8 mouse cellular contexts compared by ENCODE assay signal in the genomic region with DNA sequence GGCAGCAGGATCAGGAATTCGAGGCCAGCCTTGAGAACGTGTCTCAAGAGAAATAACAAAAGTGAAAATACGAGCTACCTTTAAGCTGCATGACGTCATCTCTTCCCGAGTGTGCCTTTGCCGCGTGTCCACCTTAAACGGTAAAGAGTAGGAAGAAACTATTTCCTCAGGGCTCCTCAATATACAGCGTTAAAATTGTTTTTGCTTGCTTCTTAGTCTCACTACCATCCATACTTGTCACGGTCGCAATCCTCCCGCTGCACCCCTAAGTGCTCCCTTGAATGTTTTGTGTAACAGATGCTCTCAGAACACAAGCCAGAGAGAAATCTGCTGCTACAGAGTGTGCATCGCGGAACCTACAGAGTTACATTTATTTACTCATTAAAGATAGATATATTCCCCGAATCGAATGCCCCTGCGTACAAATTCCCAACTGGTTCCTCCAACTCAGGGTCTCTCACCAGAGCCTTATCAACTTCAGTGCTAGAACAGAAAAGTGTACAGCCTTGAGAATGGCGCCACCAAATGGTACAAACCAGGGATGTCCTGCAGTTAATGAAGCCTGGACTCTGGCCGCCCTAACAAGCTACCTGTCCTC. TPM values are rescaled to one million over a fixed set of nuclear protein-coding genes. Genes with fewer than 3 reads are reported as not detected.
DNase-seq lines count a peak whose midpoint lies in the region; ATAC-seq and TF ChIP-seq lines count a peak whose summit lies in the region.

No protein-coding gene starts in this region.

- peak overlapping the region; percentile 67 for H3K9ac ChIP-seq in embryonic facial prominence, embryonic 13.5 days
- peak overlapping the region; percentile 63 for H3K9ac ChIP-seq in heart, adult 2 months (ENCODE audit: low read depth, low read length)
- H3K9ac ChIP-seq in limb, embryonic 11.5 days (ENCODE audit: low read length): peak overlapping the region; percentile 55; the same call in 1 of the 2 replicates
- peak overlapping the region; percentile 45 for H3K9ac ChIP-seq in midbrain, embryonic 13.5 days (replicated peaks)

- TF ChIP-seq POLR2A in heart, adult 2 months (IDR thresholded peaks at IDR 0.05; ENCODE audit: insufficient read depth, low read depth, low read length): no peak
- TF ChIP-seq POLR2A in kidney, adult 2 months (IDR thresholded peaks at IDR 0.05; ENCODE audit: low read depth, low read length): no peak
- TF ChIP-seq POLR2A in small intestine, adult 2 months (IDR thresholded peaks at IDR 0.05; ENCODE audit: low read depth, low read length): no peak

- ATAC-seq in embryonic facial prominence, embryonic 13.5 days (ENCODE audit: insufficient number of reproducible peaks, insufficient read depth, low FRiP score, low TSS enrichment, low read depth): peak; percentile 35; the same call in 1 of the 2 replicates
- ATAC-seq in limb, embryonic 11.5 days (ENCODE audit: insufficient number of reproducible peaks, low FRiP score, low TSS enrichment, low read depth): peak; percentile 52
- ATAC-seq in midbrain, embryonic 13.5 days: peak; percentile 44

- DNase-seq in 3T3-L1 (ENCODE audit: low read depth, low spot score): peak; percentile 85
- peak; percentile 69 to 77 for DNase-seq in adrenal gland, postnatal 36 days
- peak; percentile 67 to 70 for DNase-seq in heart, adult 2 months
- peak; percentile 91 for DNase-seq in kidney, adult 2 months
- DNase-seq in limb, embryonic 11.5 days (ENCODE audit: low spot score): peak; percentile 78

- H3K4me2 ChIP-seq in embryonic facial prominence, embryonic 13.5 days: peak overlapping the region; percentile 69
- H3K4me2 ChIP-seq in limb, embryonic 11.5 days (ENCODE audit: low read depth, severe bottlenecking): peak overlapping the region; percentile 81
- peak overlapping the region; percentile 63 for H3K4me2 ChIP-seq in midbrain, embryonic 13.5 days (replicated peaks)

- peak; percentile 85 for TF ChIP-seq CTCF in heart, adult 2 months (IDR thresholded peaks at IDR 0.05)
- peak; percentile 89 for TF ChIP-seq CTCF in kidney, adult 2 months (conservative IDR thresholded peaks at IDR 0.05; ENCODE audit: insufficient read depth, insufficient read length, low read depth, low read length)
- TF ChIP-seq CTCF in small intestine, adult 2 months (IDR thresholded peaks at IDR 0.05; ENCODE audit: extremely low read depth, insufficient read length, insufficient replicate concordance, low read depth, low read length): peak; percentile 60; the same call in 1 of the 2 replicates

- WGBS in embryonic facial prominence, embryonic 13.5 days: 1% methylated on average over 19 of the region's 19 CpGs
- WGBS in heart, adult 2 months: under 1% methylated on average over 19 of the region's 19 CpGs
- under 1% methylated on average over 19 of the region's 19 CpGs for WGBS in kidney, adult 2 months
- WGBS in limb, embryonic 11.5 days: under 1% methylated on average over 19 of the region's 19 CpGs
- WGBS in midbrain, embryonic 13.5 days: under 1% methylated on average over 19 of the region's 19 CpGs
- WGBS in small intestine, adult 2 months: under 1% methylated on average over 19 of the region's 19 CpGs

- no peaks in the 10 kb centered on the region for H3K79me2 ChIP-seq in heart, adult 2 months (replicated peaks; ENCODE audit: control insufficient read depth, insufficient read depth, low read length)

- no peaks in the 10 kb centered on the region; the same call in 1 of the 2 replicates for H3K9me3 ChIP-seq in embryonic facial prominence, embryonic 13.5 days
- no peaks in the 10 kb centered on the region for H3K9me3 ChIP-seq in limb, embryonic 11.5 days (ENCODE audit: control insufficient read depth, low read length)
- H3K9me3 ChIP-seq in midbrain, embryonic 13.5 days: 0 out of 2 replicates have a peak, but pooled peaks cover 3% of the 10 kb centered on the region

- H3K4me3 ChIP-seq in embryonic facial prominence, embryonic 13.5 days: peak overlapping the region; percentile 79
- peak overlapping the region; percentile 88 for H3K4me3 ChIP-seq in heart, adult 2 months
- peak overlapping the region; percentile 70 for H3K4me3 ChIP-seq in kidney, adult 2 months (ENCODE audit: insufficient read depth, low read depth, low read length)
- H3K4me3 ChIP-seq in limb, embryonic 11.5 days (ENCODE audit: low read depth, low read length): peak overlapping the region; percentile 86
- peak overlapping the region; percentile 58 for H3K4me3 ChIP-seq in midbrain, embryonic 13.5 days (replicated peaks)
- peak overlapping the region; percentile 97 for H3K4me3 ChIP-seq in small intestine, adult 2 months (ENCODE audit: low read depth, low read length)

- peaks cover 8% of the 10 kb centered on the region for H3K4me1 ChIP-seq in embryonic facial prominence, embryonic 13.5 days
- no peaks in the 10 kb centered on the region; the same call in 1 of the 2 replicates for H3K4me1 ChIP-seq in heart, adult 2 months (ENCODE audit: control insufficient read depth, insufficient read depth, low read length)
- H3K4me1 ChIP-seq in kidney, adult 2 months (ENCODE audit: control insufficient read depth, insufficient read depth, low read length): peaks cover 7% of the 10 kb centered on the region; the same call in 1 of the 2 replicates
- no peaks in the 10 kb centered on the region for H3K4me1 ChIP-seq in limb, embryonic 11.5 days (ENCODE audit: control insufficient read depth, insufficient read depth, low read length)
- peaks cover 14% of the 10 kb centered on the region for H3K4me1 ChIP-seq in midbrain, embryonic 13.5 days (replicated peaks)
- no peaks in the 10 kb centered on the region for H3K4me1 ChIP-seq in small intestine, adult 2 months (ENCODE audit: control insufficient read depth, insufficient read depth, insufficient read length, low read length)

- H3K36me3 ChIP-seq in embryonic facial prominence, embryonic 13.5 days: no peaks in the 10 kb centered on the region
- no peaks in the 10 kb centered on the region for H3K36me3 ChIP-seq in heart, adult 2 months (ENCODE audit: control insufficient read depth, insufficient read depth, low read length)
- H3K36me3 ChIP-seq in kidney, adult 2 months (ENCODE audit: control insufficient read depth, insufficient read depth, low read length): no peaks in the 10 kb centered on the region
- no peaks in the 10 kb centered on the region for H3K36me3 ChIP-seq in limb, embryonic 11.5 days (ENCODE audit: control insufficient read depth, insufficient read depth, low read length)
- H3K36me3 ChIP-seq in midbrain, embryonic 13.5 days: no peaks in the 10 kb centered on the region
- no peaks in the 10 kb centered on the region for H3K36me3 ChIP-seq in small intestine, adult 2 months (ENCODE audit: control insufficient read depth, insufficient read depth, low read length)

- intact Hi-C loops in heart, adult 2 months (cut with DNase I): loop anchor here (1.0 to 10.0 kb wide), 6 partner anchors 93 to 465 kb away; a partner anchor contains a TSS

- TF ChIP-seq EP300 in heart, adult 2 months (IDR thresholded peaks at IDR 0.05; ENCODE audit: insufficient read depth, low read depth, low read length): 0 out of 2 replicates have a peak, but pooled peaks have one; percentile 47

- H3K27me3 ChIP-seq in embryonic facial prominence, embryonic 13.5 days: no peaks in the 10 kb centered on the region
- no peaks in the 10 kb centered on the region for H3K27me3 ChIP-seq in heart, adult 2 months (ENCODE audit: control insufficient read depth, insufficient read depth, low read length)
- no peaks in the 10 kb centered on the region for H3K27me3 ChIP-seq in kidney, adult 2 months (replicated peaks; ENCODE audit: control insufficient read depth, insufficient read depth, low read length)
- H3K27me3 ChIP-seq in limb, embryonic 11.5 days (ENCODE audit: control insufficient read depth, insufficient read depth, low read length): no peaks in the 10 kb centered on the region
- no peaks in the 10 kb centered on the region for H3K27me3 ChIP-seq in midbrain, embryonic 13.5 days
- H3K27me3 ChIP-seq in small intestine, adult 2 months (ENCODE audit: control insufficient read depth, insufficient read depth, low read length): no peaks in the 10 kb centered on the region

- H3K27ac ChIP-seq in embryonic facial prominence, embryonic 13.5 days: peak overlapping the region; percentile 76
- peak overlapping the region; percentile 89 for H3K27ac ChIP-seq in heart, adult 2 months
- peak overlapping the region; percentile 70; the same call in 1 of the 2 replicates for H3K27ac ChIP-seq in kidney, adult 2 months (ENCODE audit: insufficient read depth, low read depth, low read length)
- H3K27ac ChIP-seq in limb, embryonic 11.5 days (replicated peaks; ENCODE audit: low read depth, low read length): no peak overlapping the region
- no peak overlapping the region for H3K27ac ChIP-seq in midbrain, embryonic 13.5 days
- peak overlapping the region; percentile 93 for H3K27ac ChIP-seq in small intestine, adult 2 months (ENCODE audit: insufficient read depth, low read depth, low read length)

RNA-seq across cellular contexts. Expression of a gene that starts 0.7 kb away (rescaled TPM):
- 10 to 100 TPM; 10.5 to 11.2 TPM for total RNA-seq in adrenal gland, postnatal 36 days (2021)
- polyA plus RNA-seq in embryonic facial prominence, embryonic 13.5 days (2015; fragmentation: Nextera tagmentation; extraction: Ambion mirVana): 9.4 and 9.7 TPM in 2 replicates
- 1 to 10 TPM; 9.8 to 9.9 TPM for total RNA-seq in heart, adult 2 months (2021)
- 2.8 and 4.7 TPM in 2 replicates for polyA plus RNA-seq in heart, adult 2 months (2012; rRNA removed)
- 10.8 and 11.1 TPM in 2 replicates for polyA plus RNA-seq in kidney, adult 2 months (2012; rRNA removed)
- 12.0 and 13.2 TPM in 2 replicates for polyA plus RNA-seq in limb, embryonic 11.5 days (2014; fragmentation: Nextera tagmentation; extraction: Ambion mirVana)
- polyA plus RNA-seq in midbrain, embryonic 13.5 days (2015; fragmentation: Nextera tagmentation; extraction: Ambion mirVana): 18.4 and 19.6 TPM in 2 replicates
- 4.1 and 9.2 TPM in 2 replicates for polyA plus RNA-seq in small intestine, adult 2 months (2012; rRNA removed)

RNA-seq across cellular contexts. Expression of a gene that starts 19.0 kb away (rescaled TPM):
- under 1 TPM in 1 of 2 experiments, not detected in 1; 0.20 TPM for total RNA-seq in adrenal gland, postnatal 36 days (2021)
- 0.67 and 1.1 TPM in 2 replicates for polyA plus RNA-seq in embryonic facial prominence, embryonic 13.5 days (2015; fragmentation: Nextera tagmentation; extraction: Ambion mirVana)
- total RNA-seq in heart, adult 2 months (2021): under 1 TPM in 1 of 2 experiments, not detected in 1; 0.32 TPM
- not detected in 2 replicates for polyA plus RNA-seq in heart, adult 2 months (2012; rRNA removed)
- 0.05 and 0.13 TPM in 2 replicates for polyA plus RNA-seq in kidney, adult 2 months (2012; rRNA removed)
- polyA plus RNA-seq in limb, embryonic 11.5 days (2014; fragmentation: Nextera tagmentation; extraction: Ambion mirVana): 0.13 and 0.21 TPM in 2 replicates
- 0.57 and 1.1 TPM in 2 replicates for polyA plus RNA-seq in midbrain, embryonic 13.5 days (2015; fragmentation: Nextera tagmentation; extraction: Ambion mirVana)
- not detected in 2 replicates for polyA plus RNA-seq in small intestine, adult 2 months (2012; rRNA removed)

Comparison
In these comparisons a context has a peak if more than half of its experiments do, and no peak if none do; other contexts are left out.
1. H3K27ac ChIP-seq: peak in embryonic facial prominence, embryonic 13.5 days (single experiment), heart, adult 2 months (single experiment), kidney, adult 2 months (single experiment) and small intestine, adult 2 months (single experiment); none in limb, embryonic 11.5 days (single experiment) and midbrain, embryonic 13.5 days (single experiment).
2. Peak in every context shown above with its lines, with median percentiles within 50 percentile points of each other: DNase-seq, ATAC-seq, H3K4me2 ChIP-seq, H3K4me3 ChIP-seq, H3K9ac ChIP-seq and CTCF ChIP-seq.